Mouse (Mus musculus) forebrain, embryonic 14.5 days (tissue): ENCODE measurements around the gene Pip4k2a. TPM values are rescaled to one million over a fixed set of nuclear protein-coding genes. Genes with fewer than 3 reads are reported as not detected.

Experiments used
- ATAC-seq: fragments of 200-750 bp; cut with Nextera tagmentation; 2 replicates; pipeline ENCODE4 v1.8.0; 2017; ENCODE audit warnings: mild to moderate bottlenecking, moderate library complexity
- DNase-seq: peaks from one replicate; pipeline ENCODE4 v3.0.0-alpha.2; 2015; ENCODE audit warnings: low spot score
- H3K27ac ChIP-seq: fragments of 300-500 bp; sonication (generic); 2 replicates; pipeline ENCODE4 v1.5.1; 2014; ENCODE audit warnings: low read depth, mild to moderate bottlenecking, control low read depth, low read length, moderate library complexity
- H3K27me3 ChIP-seq: fragments of 300-500 bp; sonication (generic); replicated peaks from 2 replicates; pipeline ENCODE4 v1.6.1; 2014; ENCODE audit warnings: low read length, control low read depth, mixed read lengths; ENCODE audit not compliant: control insufficient read depth, insufficient read depth
- H3K36me3 ChIP-seq: fragments of 300-500 bp; sonication (generic); 2 replicates; pipeline ENCODE4 v1.6.1; 2014; ENCODE audit warnings: low read length, control low read depth; ENCODE audit not compliant: control insufficient read depth, insufficient read depth
- H3K4me1 ChIP-seq: fragments of 300-500 bp; sonication (generic); 2 replicates; pipeline ENCODE4 v1.6.1; 2014; ENCODE audit warnings: antibody characterized with exemption, low read length, control low read depth; ENCODE audit not compliant: control insufficient read depth, insufficient read depth
- H3K4me2 ChIP-seq: fragments of 300-500 bp; sonication (generic); 2 replicates; pipeline ENCODE4 v1.6.1; 2014; ENCODE audit warnings: mild to moderate bottlenecking, control low read depth, low read length
- H3K4me3 ChIP-seq: fragments of 300-500 bp; sonication (generic); 2 replicates; pipeline ENCODE4 v1.5.1; 2014; ENCODE audit warnings: low read depth, low read length, control low read depth
- H3K9ac ChIP-seq: fragments of 300-500 bp; sonication (generic); 2 replicates; pipeline ENCODE4 v1.6.1; 2014; ENCODE audit warnings: mild to moderate bottlenecking, low read length, control low read depth, moderate library complexity
- H3K9me3 ChIP-seq: fragments of 300-500 bp; sonication (generic); replicated peaks from 2 replicates; pipeline ENCODE4 v1.6.1; 2016; ENCODE audit warnings: low read length, control low read depth, mixed read lengths; ENCODE audit not compliant: control insufficient read depth
- WGBS: fragments of 180-500 bp; shearing (Covaris S2); extraction: QIAGEN DNeasy Blood & Tissue Kit; methylation state at CpG from one replicate; pipeline ENCODE4 v1.1.7; 2014; 5-methylcytosine and 5-hydroxymethylcytosine counted together
- polyA plus RNA-seq: library from polyadenylated mRNA; unstranded; fragments of >200 nt; fragmentation: Nextera tagmentation; extraction: Ambion mirVana; gene quantifications from 2 replicates; pipeline ENCODE4 v1.2.1, GENCODE M21; 2014

Gene Pip4k2a
- polyA plus RNA-seq, 1 experiment from 2014 or later, result 11.0 TPM

- Histone ChIP-seq H3K27me3 (no peaks in the 10 kb centered on the region), H3K9me3 (peaks cover 3% of the 10 kb centered on the region; the same call in 1 of the 2 replicates), H3K27ac (no peak overlapping the region), H3K9ac (no peak overlapping the region), H3K4me2 (no peak overlapping the region), H3K36me3 (no peaks in the 10 kb centered on the region), H3K4me1 (no peaks in the 10 kb centered on the region), H3K4me3 (no peak overlapping the region)
- DNase-seq (no peak), ATAC-seq (no peak)
- WGBS, result 85% methylated on average over 3 of the region's 3 CpGs
Observed at GRCm38 (mm10) chr2:18985506-18985905, 12.4 kb downstream of the Pip4k2a start.

GRCm38 (mm10) chr2:18984095-18984847 lies 13.7 kb downstream of the Pip4k2a start:
- Histone ChIP-seq H3K9ac (no peak overlapping the region), H3K4me2 (no peak overlapping the region), H3K4me3 (no peak overlapping the region), H3K36me3 (no peaks in the 10 kb centered on the region), H3K27me3 (no peaks in the 10 kb centered on the region), H3K27ac (no peak overlapping the region), H3K4me1 (no peaks in the 10 kb centered on the region), H3K9me3 (peaks cover 3% of the 10 kb centered on the region; the same call in 1 of the 2 replicates)
- DNase-seq (no peak), ATAC-seq (no peak)
- 93% methylated on average over 15 of the region's 15 CpGs for WGBS

- Histone ChIP-seq H3K4me2 (no peak overlapping the region), H3K27me3 (no peaks in the 10 kb centered on the region), H3K27ac (no peak overlapping the region), H3K4me1 (no peaks in the 10 kb centered on the region), H3K4me3 (no peak overlapping the region), H3K9me3 (peaks cover 3% of the 10 kb centered on the region; the same call in 1 of the 2 replicates), H3K36me3 (no peaks in the 10 kb centered on the region), H3K9ac (no peak overlapping the region)
- no peak for DNase-seq
- no peak for ATAC-seq
Observed at GRCm38 (mm10) chr2:18983546-18983945, 14.4 kb downstream of the Pip4k2a start.

- Histone ChIP-seq H3K4me1 (no peaks in the 10 kb centered on the region), H3K27me3 (no peaks in the 10 kb centered on the region), H3K9ac (no peak overlapping the region), H3K4me2 (no peak overlapping the region), H3K9me3 (peaks cover 3% of the 10 kb centered on the region; the same call in 1 of the 2 replicates), H3K4me3 (no peak overlapping the region), H3K36me3 (no peaks in the 10 kb centered on the region), H3K27ac (no peak overlapping the region)
- DNase-seq, result no peak
- no peak for ATAC-seq
- 75% methylated on average over 6 of the region's 6 CpGs for WGBS
Observed at GRCm38 (mm10) chr2:18982581-18982980, 15.3 kb downstream of the Pip4k2a start.

- Histone ChIP-seq H3K9ac (no peak overlapping the region), H3K4me2 (no peak overlapping the region), H3K27me3 (no peaks in the 10 kb centered on the region), H3K36me3 (no peaks in the 10 kb centered on the region), H3K9me3 (no peaks in the 10 kb centered on the region), H3K4me3 (no peak overlapping the region), H3K27ac (no peak overlapping the region), H3K4me1 (no peaks in the 10 kb centered on the region)
- 81% methylated on average over 7 of the region's 7 CpGs for WGBS
- DNase-seq, result no peak
- no peak for ATAC-seq
Observed at GRCm38 (mm10) chr2:18979675-18980074, 18.3 kb downstream of the Pip4k2a start.

- no peak overlapping the region for H3K4me2 ChIP-seq
- WGBS, result 94% methylated on average over 4 of the region's 4 CpGs
- H3K9ac ChIP-seq, result no peak overlapping the region
- no peak overlapping the region for H3K4me3 ChIP-seq
- no peaks in the 10 kb centered on the region for H3K4me1 ChIP-seq
- no peak for DNase-seq
- ATAC-seq, result no peak
- no peaks in the 10 kb centered on the region for H3K27me3 ChIP-seq
- H3K9me3 ChIP-seq, result no peaks in the 10 kb centered on the region
- H3K36me3 ChIP-seq, result no peaks in the 10 kb centered on the region
- no peak overlapping the region for H3K27ac ChIP-seq
Observed at GRCm38 (mm10) chr2:18979046-18979445, 18.9 kb downstream of the Pip4k2a start.

GRCm38 (mm10) chr2:18977201-18977805 lies 20.6 kb downstream of the Pip4k2a start:
- ATAC-seq, result no peak

GRCm38 (mm10) chr2:18976175-18976574 lies 21.8 kb downstream of the Pip4k2a start:
- Histone ChIP-seq H3K27me3 (no peaks in the 10 kb centered on the region), H3K4me3 (no peak overlapping the region), H3K36me3 (no peaks in the 10 kb centered on the region), H3K9ac (no peak overlapping the region), H3K9me3 (peaks cover 5% of the 10 kb centered on the region; the same call in 1 of the 2 replicates), H3K4me1 (no peaks in the 10 kb centered on the region), H3K27ac (no peak overlapping the region), H3K4me2 (no peak overlapping the region)
- no peak for DNase-seq
- WGBS, result 83% methylated on average over 2 of the region's 2 CpGs
- no peak for ATAC-seq

More at GRCm38 (mm10) chr2:18977201-18977805, 20.6 kb downstream of the Pip4k2a start:
- no peaks in the 10 kb centered on the region for H3K36me3 ChIP-seq
- no peaks in the 10 kb centered on the region for H3K4me1 ChIP-seq
- H3K9me3 ChIP-seq, result peaks cover 5% of the 10 kb centered on the region; the same call in 1 of the 2 replicates
- DNase-seq, result no peak
- 86% methylated on average over 10 of the region's 10 CpGs for WGBS
- no peak overlapping the region for H3K4me2 ChIP-seq
- no peak overlapping the region for H3K4me3 ChIP-seq
- H3K27me3 ChIP-seq, result no peaks in the 10 kb centered on the region
- no peak overlapping the region for H3K9ac ChIP-seq
- no peak overlapping the region for H3K27ac ChIP-seq
